In genomic region chr5:25367126-25367525, GRCm38 (mm10) we compare ENCODE assay signal across 28 mouse cellular contexts.
"Had no signal": no experiment of that assay in that cellular context is flagged by ENCODE, and none has a peak within 500 bp of the region (broad histone marks: within the 10 kb centered on the region; RNA-seq: fewer than 3 reads in every experiment).

No protein-coding gene starts in this region.

- DNase-seq: gastrocnemius, adult 2 months; gastrocnemius, postnatal 10 days; gastrocnemius, postnatal 25 days; heart, adult 18-20 months; heart, postnatal 10 days; heart, postnatal 4 days; kidney, adult 18-20 months; kidney, adult 8-10 months; kidney, postnatal 10 days; kidney, postnatal 25 days; kidney, postnatal 4 days; left cerebral cortex, postnatal 4 days; liver, embryonic 13.5 days had no signal

- H3K9ac ChIP-seq: heart, embryonic 12.5 days; hindbrain, embryonic 12.5 days; hindbrain, embryonic 14.5 days; intestine, embryonic 15.5 days; limb, embryonic 13.5 days; limb, embryonic 15.5 days; liver, embryonic 13.5 days; liver, embryonic 15.5 days had no signal

- ATAC-seq: hindbrain, embryonic 16.5 days; inflammation-experienced regulatory T-cells, adult 6 months; intestine, embryonic 15.5 days; intestine, postnatal 0 days had no signal

- H3K4me1 ChIP-seq: heart, embryonic 10.5 days; heart, embryonic 12.5 days; hindbrain, embryonic 10.5 days; hindbrain, embryonic 12.5 days; intestine, embryonic 15.5 days; limb, embryonic 13.5 days; limb, embryonic 15.5 days; liver, embryonic 13.5 days; liver, embryonic 15.5 days had no signal

- H3K4me2 ChIP-seq: heart, embryonic 12.5 days; hindbrain, embryonic 12.5 days; hindbrain, embryonic 14.5 days; intestine, embryonic 15.5 days; limb, embryonic 13.5 days; limb, embryonic 15.5 days; liver, embryonic 11.5 days; liver, embryonic 13.5 days; liver, embryonic 15.5 days had no signal

- H3K27me3 ChIP-seq: heart, embryonic 12.5 days; hindbrain, embryonic 12.5 days; intestine, embryonic 15.5 days; limb, embryonic 13.5 days; limb, embryonic 15.5 days; liver, embryonic 13.5 days; liver, embryonic 15.5 days had no signal

- H3K36me3 ChIP-seq: hindbrain, embryonic 12.5 days; intestine, embryonic 15.5 days had no signal

- H3K4me3 ChIP-seq: gastrocnemius, adult 2 months; heart, embryonic 10.5 days; heart, embryonic 12.5 days; hindbrain, embryonic 10.5 days; hindbrain, embryonic 12.5 days; intestine, embryonic 15.5 days; layer of hippocampus, adult 2 months; left cerebral cortex, adult 2 months; limb, embryonic 13.5 days; limb, embryonic 15.5 days; liver, embryonic 13.5 days; liver, embryonic 15.5 days had no signal

- H3K27ac ChIP-seq: gastrocnemius, adult 2 months; heart, embryonic 10.5 days; hindbrain, embryonic 10.5 days; hindbrain, embryonic 12.5 days; hindbrain, embryonic 14.5 days; intestine, embryonic 15.5 days; layer of hippocampus, adult 2 months; left cerebral cortex, adult 2 months; limb, embryonic 13.5 days; limb, embryonic 15.5 days; liver, embryonic 13.5 days; liver, embryonic 15.5 days had no signal

- H3K9me3 ChIP-seq: heart, embryonic 10.5 days; heart, embryonic 12.5 days; hindbrain, embryonic 10.5 days; hindbrain, embryonic 12.5 days; intestine, embryonic 15.5 days; limb, embryonic 13.5 days; limb, embryonic 15.5 days; liver, embryonic 13.5 days; liver, embryonic 15.5 days had no signal
